Mouse (Mus musculus): ENCODE results near the gene Lrrc18. TPM values are rescaled to one million over a fixed set of nuclear protein-coding genes. Genes with fewer than 3 reads are reported as not detected.
A peak's percentile ranks its signal among the peaks of the same experiment; 100 is the strongest.

The Lrrc18 gene
- polyA plus RNA-seq, 1 experiment = 0.67 TPM

GRCm38 (mm10) chr14:32964742-32965141 lies 26.4 kb upstream of the Lrrc18 start:
- TF ChIP-seq EP300 (IDR thresholded peaks at IDR 0.05; ENCODE audit: insufficient read depth, low read depth, low read length) (no peak), CTCF (IDR thresholded peaks at IDR 0.05; ENCODE audit: low read depth, low read length) (no peak), POLR2A (IDR thresholded peaks at IDR 0.05; ENCODE audit: insufficient read depth, low read length) (no peak)
- H3K27ac ChIP-seq (ENCODE audit: insufficient read depth, low read length) = no peak overlapping the region
- no peak overlapping the region for H3K4me3 ChIP-seq (ENCODE audit: low read depth, low read length)
- no peak overlapping the region for H3K9ac ChIP-seq (ENCODE audit: low read depth, poor library complexity, severe bottlenecking)
- H3K4me1 ChIP-seq (ENCODE audit: control insufficient read depth, insufficient read depth, low read length) = no peaks in the 10 kb centered on the region
- no peaks in the 10 kb centered on the region for H3K9me3 ChIP-seq (replicated peaks; ENCODE audit: control insufficient read depth, insufficient read depth, low read length, poor library complexity, severe bottlenecking)
- H3K27me3 ChIP-seq (ENCODE audit: control insufficient read depth, insufficient read depth, low read length, poor library complexity, severe bottlenecking) = no peaks in the 10 kb centered on the region
- H3K36me3 ChIP-seq (ENCODE audit: control insufficient read depth, insufficient read depth, low read length, poor library complexity, severe bottlenecking) = no peaks in the 10 kb centered on the region

- H3K27me3 ChIP-seq (ENCODE audit: control insufficient read depth, insufficient read depth, low read length, poor library complexity, severe bottlenecking) = no peaks in the 10 kb centered on the region
- H3K27ac ChIP-seq (ENCODE audit: insufficient read depth, low read length) = no peak overlapping the region
- no peak overlapping the region for H3K9ac ChIP-seq (ENCODE audit: low read depth, poor library complexity, severe bottlenecking)
- H3K4me3 ChIP-seq (ENCODE audit: low read depth, low read length) = no peak overlapping the region
- no peaks in the 10 kb centered on the region for H3K9me3 ChIP-seq (replicated peaks; ENCODE audit: control insufficient read depth, insufficient read depth, low read length, poor library complexity, severe bottlenecking)
- TF ChIP-seq CTCF (IDR thresholded peaks at IDR 0.05; ENCODE audit: low read depth, low read length) = no peak
- no peak for TF ChIP-seq POLR2A (IDR thresholded peaks at IDR 0.05; ENCODE audit: insufficient read depth, low read length)
- TF ChIP-seq EP300 (IDR thresholded peaks at IDR 0.05; ENCODE audit: insufficient read depth, low read depth, low read length) = no peak
- no peaks in the 10 kb centered on the region for H3K4me1 ChIP-seq (ENCODE audit: control insufficient read depth, insufficient read depth, low read length)
- no peaks in the 10 kb centered on the region for H3K36me3 ChIP-seq (ENCODE audit: control insufficient read depth, insufficient read depth, low read length, poor library complexity, severe bottlenecking)
Observed at GRCm38 (mm10) chr14:32970700-32971099, 20.5 kb upstream of the Lrrc18 start.

- Histone ChIP-seq H3K9ac (ENCODE audit: low read depth, poor library complexity, severe bottlenecking) (no peak overlapping the region), H3K27ac (ENCODE audit: insufficient read depth, low read length) (no peak overlapping the region), H3K9me3 (replicated peaks; ENCODE audit: control insufficient read depth, insufficient read depth, low read length, poor library complexity, severe bottlenecking) (no peaks in the 10 kb centered on the region), H3K27me3 (ENCODE audit: control insufficient read depth, insufficient read depth, low read length, poor library complexity, severe bottlenecking) (no peaks in the 10 kb centered on the region), H3K36me3 (ENCODE audit: control insufficient read depth, insufficient read depth, low read length, poor library complexity, severe bottlenecking) (no peaks in the 10 kb centered on the region), H3K4me3 (ENCODE audit: low read depth, low read length) (no peak overlapping the region), H3K4me1 (ENCODE audit: control insufficient read depth, insufficient read depth, low read length) (no peaks in the 10 kb centered on the region)
- TF ChIP-seq POLR2A (IDR thresholded peaks at IDR 0.05; ENCODE audit: insufficient read depth, low read length) (no peak), CTCF (IDR thresholded peaks at IDR 0.05; ENCODE audit: low read depth, low read length) (no peak), EP300 (IDR thresholded peaks at IDR 0.05; ENCODE audit: insufficient read depth, low read depth, low read length) (no peak)
Observed at GRCm38 (mm10) chr14:32984176-32984738, 6.9 kb upstream of the Lrrc18 start.

GRCm38 (mm10) chr14:32986659-32987058 lies 4.5 kb upstream of the Lrrc18 start:
- H3K4me3 ChIP-seq (ENCODE audit: low read depth, low read length) = no peak overlapping the region
- H3K9ac ChIP-seq (ENCODE audit: low read depth, poor library complexity, severe bottlenecking) = no peak overlapping the region
- TF ChIP-seq EP300 (IDR thresholded peaks at IDR 0.05; ENCODE audit: insufficient read depth, low read depth, low read length) (no peak), POLR2A (IDR thresholded peaks at IDR 0.05; ENCODE audit: insufficient read depth, low read length) (no peak), CTCF (IDR thresholded peaks at IDR 0.05; ENCODE audit: low read depth, low read length) (no peak)

GRCm38 (mm10) chr14:32994954-32995636 lies 3.9 kb downstream of the Lrrc18 start:
- no peak overlapping the region for H3K4me3 ChIP-seq (ENCODE audit: low read depth, low read length)
- H3K27me3 ChIP-seq (ENCODE audit: control insufficient read depth, insufficient read depth, low read length, poor library complexity, severe bottlenecking) = no peaks in the 10 kb centered on the region
- H3K9me3 ChIP-seq (replicated peaks; ENCODE audit: control insufficient read depth, insufficient read depth, low read length, poor library complexity, severe bottlenecking) = no peaks in the 10 kb centered on the region
- TF ChIP-seq POLR2A (IDR thresholded peaks at IDR 0.05; ENCODE audit: insufficient read depth, low read length) = no peak
- TF ChIP-seq EP300 (IDR thresholded peaks at IDR 0.05; ENCODE audit: insufficient read depth, low read depth, low read length) = 0 out of 2 replicates have a peak, but pooled peaks have one; percentile 38
- H3K9ac ChIP-seq (ENCODE audit: low read depth, poor library complexity, severe bottlenecking) = no peak overlapping the region
- H3K4me1 ChIP-seq (ENCODE audit: control insufficient read depth, insufficient read depth, low read length) = no peaks in the 10 kb centered on the region
- no peaks in the 10 kb centered on the region for H3K36me3 ChIP-seq (ENCODE audit: control insufficient read depth, insufficient read depth, low read length, poor library complexity, severe bottlenecking)
- no peak overlapping the region for H3K27ac ChIP-seq (ENCODE audit: insufficient read depth, low read length)

More at GRCm38 (mm10) chr14:32986659-32987058, 4.5 kb upstream of the Lrrc18 start:
- Histone ChIP-seq H3K9me3 (replicated peaks; ENCODE audit: control insufficient read depth, insufficient read depth, low read length, poor library complexity, severe bottlenecking) (no peaks in the 10 kb centered on the region), H3K36me3 (ENCODE audit: control insufficient read depth, insufficient read depth, low read length, poor library complexity, severe bottlenecking) (no peaks in the 10 kb centered on the region), H3K27me3 (ENCODE audit: control insufficient read depth, insufficient read depth, low read length, poor library complexity, severe bottlenecking) (no peaks in the 10 kb centered on the region), H3K27ac (ENCODE audit: insufficient read depth, low read length) (no peak overlapping the region), H3K4me1 (ENCODE audit: control insufficient read depth, insufficient read depth, low read length) (no peaks in the 10 kb centered on the region)

GRCm38 (mm10) chr14:32999511-32999910 lies 8.3 kb downstream of the Lrrc18 start:
- no peaks in the 10 kb centered on the region for H3K9me3 ChIP-seq (replicated peaks; ENCODE audit: control insufficient read depth, insufficient read depth, low read length, poor library complexity, severe bottlenecking)
- H3K9ac ChIP-seq (ENCODE audit: low read depth, poor library complexity, severe bottlenecking) = no peak overlapping the region
- TF ChIP-seq CTCF (IDR thresholded peaks at IDR 0.05; ENCODE audit: low read depth, low read length) = no peak
- TF ChIP-seq EP300 (IDR thresholded peaks at IDR 0.05; ENCODE audit: insufficient read depth, low read depth, low read length) = no peak
- TF ChIP-seq POLR2A (IDR thresholded peaks at IDR 0.05; ENCODE audit: insufficient read depth, low read length) = no peak
- no peaks in the 10 kb centered on the region for H3K4me1 ChIP-seq (ENCODE audit: control insufficient read depth, insufficient read depth, low read length)
- H3K27ac ChIP-seq (ENCODE audit: insufficient read depth, low read length) = no peak overlapping the region
- H3K4me3 ChIP-seq (ENCODE audit: low read depth, low read length) = no peak overlapping the region
- H3K36me3 ChIP-seq (ENCODE audit: control insufficient read depth, insufficient read depth, low read length, poor library complexity, severe bottlenecking) = no peaks in the 10 kb centered on the region
- no peaks in the 10 kb centered on the region for H3K27me3 ChIP-seq (ENCODE audit: control insufficient read depth, insufficient read depth, low read length, poor library complexity, severe bottlenecking)

Measured in ES-Bruce4 (cell line).